Mouse (Mus musculus) midbrain, embryonic 10.5 days (tissue): ENCODE measurements around the gene Mapkap1. TPM values are rescaled to one million over a fixed set of nuclear protein-coding genes. Genes with fewer than 3 reads are reported as not detected.

Experiments
- DNase-seq: peaks from one replicate; pipeline ENCODE4 v3.0.0-alpha.2; 2017; ENCODE audit warnings: low spot score
- H3K27ac ChIP-seq: fragments of 300-500 bp; sonication (generic); replicated peaks from 2 replicates; pipeline ENCODE4 v1.5.1; 2016; ENCODE audit warnings: mild to moderate bottlenecking
- H3K27me3 ChIP-seq: fragments of 300-500 bp; sonication (generic); 2 replicates; pipeline ENCODE4 v1.6.1; 2016; ENCODE audit warnings: low read depth, mild to moderate bottlenecking; ENCODE audit not compliant: poor library complexity, severe bottlenecking
- H3K36me3 ChIP-seq: fragments of 300-500 bp; sonication (generic); 2 replicates; pipeline ENCODE4 v1.6.1; 2016; ENCODE audit warnings: mild to moderate bottlenecking, moderate library complexity
- H3K4me1 ChIP-seq: fragments of 300-500 bp; sonication (generic); 2 replicates; pipeline ENCODE4 v1.6.1; 2016
- H3K4me3 ChIP-seq: fragments of 300-500 bp; sonication (generic); 2 replicates; pipeline ENCODE4 v1.5.1; 2016; ENCODE audit warnings: mild to moderate bottlenecking, moderate library complexity
- H3K9me3 ChIP-seq: fragments of 300-500 bp; sonication (generic); replicated peaks from 2 replicates; pipeline ENCODE4 v1.6.1; 2016; ENCODE audit warnings: mild to moderate bottlenecking
- WGBS: fragments of 180-500 bp; shearing (Covaris S2); methylation state at CpG from one replicate; pipeline ENCODE4 v1.1.7; 2016; 5-methylcytosine and 5-hydroxymethylcytosine counted together
- polyA plus RNA-seq: library from polyadenylated mRNA; unstranded; fragments of >200 nt; fragmentation: Nextera tagmentation; extraction: Ambion mirVana; gene quantifications from 2 replicates; pipeline ENCODE4 v1.2.1, GENCODE M21; 2016

The Mapkap1 gene
- polyA plus RNA-seq, 1 experiment from 2014 or later, result 93.4 TPM

DNA sequence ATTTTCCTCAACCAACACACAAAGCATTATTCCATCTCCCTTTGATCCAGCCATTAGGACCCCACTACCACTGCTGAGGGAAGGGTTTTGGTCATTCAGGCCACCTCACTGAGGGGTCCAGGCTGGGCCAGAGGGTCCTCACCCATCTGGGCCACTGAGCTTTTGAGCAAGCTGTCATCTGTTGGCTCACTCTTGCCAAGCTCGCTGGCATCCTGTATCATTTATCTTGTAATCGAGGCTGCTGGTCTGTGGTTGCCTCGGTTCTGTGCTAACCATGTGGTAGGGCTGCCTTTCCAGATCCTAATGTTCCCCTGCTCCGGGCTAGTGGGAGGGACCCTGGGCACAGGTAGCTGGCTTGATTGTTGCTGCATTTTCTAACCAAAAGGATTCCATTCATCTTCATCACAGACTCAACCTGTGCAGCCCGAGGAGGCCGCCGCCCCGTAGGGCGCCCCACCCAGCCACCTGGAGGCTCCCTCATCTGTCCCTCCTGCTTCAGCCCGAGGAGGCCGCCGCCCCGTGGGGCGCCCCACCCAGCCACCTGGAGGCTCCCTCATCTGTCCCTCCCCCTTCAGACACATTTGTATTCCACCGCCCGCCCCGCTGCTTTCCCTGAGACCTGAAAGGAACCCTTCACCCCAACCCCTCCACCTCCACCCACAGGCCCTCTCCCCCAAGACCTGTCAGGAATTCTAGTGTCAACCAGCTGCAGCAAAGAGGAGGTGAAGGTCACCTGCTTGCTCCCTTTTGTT lies 262.0 kb downstream of the Mapkap1 start:
- no peak for DNase-seq
- 42% methylated on average over 17 of the region's 17 CpGs for WGBS
- 0 out of 2 replicates have a peak overlapping the region, but pooled peaks have one; percentile 13 for H3K27ac ChIP-seq
- peaks cover 35% of the 10 kb centered on the region for H3K4me1 ChIP-seq
- no peak overlapping the region for H3K4me3 ChIP-seq
- no peaks in the 10 kb centered on the region for H3K9me3 ChIP-seq
- peaks cover 28% of the 10 kb centered on the region for H3K27me3 ChIP-seq
- H3K36me3 ChIP-seq, result 0 out of 2 replicates have a peak, but pooled peaks cover 4% of the 10 kb centered on the region

DNA sequence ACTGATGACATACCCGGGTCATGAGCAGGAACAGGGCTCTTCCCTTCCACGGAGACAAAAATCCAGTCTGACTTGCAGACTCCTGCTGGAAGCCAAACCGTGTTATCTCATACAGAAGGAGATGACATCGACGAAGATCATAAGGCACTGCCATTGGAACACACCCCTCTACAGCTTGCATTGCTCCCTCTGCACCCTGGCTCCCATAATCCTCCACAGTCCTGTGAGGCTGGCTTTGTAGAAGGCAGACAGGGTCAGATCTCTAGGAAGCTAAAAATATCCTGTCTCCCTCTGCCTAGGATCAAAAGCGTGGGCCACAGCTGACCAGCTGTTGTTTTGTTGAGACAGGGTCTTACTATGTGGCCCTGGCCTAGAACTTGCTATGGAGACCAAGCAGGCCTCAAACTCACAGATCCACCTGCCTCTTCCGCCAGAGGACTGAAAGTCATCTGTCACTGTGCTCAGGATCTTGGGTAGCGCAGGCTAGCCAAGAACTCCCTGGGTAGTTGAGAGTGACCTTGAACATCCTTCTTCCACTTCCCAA lies 262.7 kb downstream of the Mapkap1 start:
- Histone ChIP-seq H3K27ac (no peak overlapping the region), H3K27me3 (peaks cover 28% of the 10 kb centered on the region), H3K9me3 (no peaks in the 10 kb centered on the region), H3K4me1 (peaks cover 35% of the 10 kb centered on the region), H3K36me3 (peaks cover 10% of the 10 kb centered on the region), H3K4me3 (no peak overlapping the region)
- WGBS, result 71% methylated on average over 8 of the region's 8 CpGs
- no peak for DNase-seq

DNA sequence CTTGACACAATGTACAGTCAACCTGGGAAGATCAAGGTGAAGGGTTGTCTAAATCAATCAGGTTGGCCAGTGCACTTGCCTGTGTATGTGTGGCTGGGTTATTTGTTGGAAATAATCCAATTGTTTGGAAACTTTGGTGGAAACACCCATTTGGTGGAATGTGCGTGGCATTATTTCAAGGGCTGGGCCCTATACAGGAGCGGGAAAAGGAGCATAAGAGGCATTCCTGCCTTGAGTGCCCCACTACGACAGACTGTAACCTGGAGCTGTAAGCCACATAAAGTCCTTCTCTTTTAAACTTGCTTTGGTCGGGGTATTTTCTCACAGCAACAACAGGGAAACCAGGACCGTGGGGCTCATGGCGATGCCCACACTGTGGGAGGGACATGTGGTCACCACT lies 263.9 kb downstream of the Mapkap1 start:
- 83% methylated on average over 6 of the region's 6 CpGs for WGBS
- no peak overlapping the region for H3K4me3 ChIP-seq
- DNase-seq, result no peak
- peaks cover 28% of the 10 kb centered on the region for H3K27me3 ChIP-seq
- peaks cover 35% of the 10 kb centered on the region for H3K4me1 ChIP-seq
- H3K9me3 ChIP-seq, result no peaks in the 10 kb centered on the region
- H3K36me3 ChIP-seq, result peaks cover 21% of the 10 kb centered on the region
- H3K27ac ChIP-seq, result no peak overlapping the region

DNA sequence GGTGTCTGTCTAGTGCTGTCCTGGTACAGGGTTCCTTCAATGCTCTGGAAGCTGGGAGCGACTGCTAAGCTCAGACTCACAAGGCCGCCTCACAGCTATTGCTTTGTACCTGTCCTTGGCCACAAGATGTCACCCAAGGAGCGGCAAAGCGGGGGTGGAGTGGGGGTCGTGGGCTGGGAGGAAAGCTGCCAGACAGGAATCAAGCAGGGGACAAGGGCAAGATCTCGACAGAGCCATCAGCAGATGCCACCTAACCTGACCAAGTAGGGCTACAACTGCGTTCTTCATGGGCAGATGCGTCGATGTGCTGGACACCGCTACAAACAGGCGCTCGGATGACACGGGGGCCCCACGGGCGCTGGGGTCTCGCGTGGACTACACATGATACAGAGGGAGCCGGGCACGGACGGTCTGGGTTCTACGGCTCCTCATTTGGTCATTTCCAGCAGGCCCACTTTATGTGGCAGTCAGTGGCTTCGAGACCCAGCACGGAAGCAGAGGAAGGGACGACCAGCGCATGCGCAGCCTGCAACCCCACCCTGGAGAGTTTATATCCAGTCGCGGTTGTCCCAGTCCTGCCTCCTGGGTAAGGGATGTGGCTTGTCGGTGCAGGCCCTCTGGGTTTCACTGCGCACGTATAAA lies 264.9 kb downstream of the Mapkap1 start:
- H3K9me3 ChIP-seq, result no peaks in the 10 kb centered on the region
- 37% methylated on average over 31 of the region's 31 CpGs for WGBS
- H3K4me3 ChIP-seq, result peak overlapping the region; percentile 56
- peaks cover 35% of the 10 kb centered on the region for H3K4me1 ChIP-seq
- peak overlapping the region; percentile 75 for H3K27ac ChIP-seq
- peaks cover 31% of the 10 kb centered on the region for H3K36me3 ChIP-seq
- H3K27me3 ChIP-seq, result peaks cover 28% of the 10 kb centered on the region
- DNase-seq, result peak; percentile 69

DNA sequence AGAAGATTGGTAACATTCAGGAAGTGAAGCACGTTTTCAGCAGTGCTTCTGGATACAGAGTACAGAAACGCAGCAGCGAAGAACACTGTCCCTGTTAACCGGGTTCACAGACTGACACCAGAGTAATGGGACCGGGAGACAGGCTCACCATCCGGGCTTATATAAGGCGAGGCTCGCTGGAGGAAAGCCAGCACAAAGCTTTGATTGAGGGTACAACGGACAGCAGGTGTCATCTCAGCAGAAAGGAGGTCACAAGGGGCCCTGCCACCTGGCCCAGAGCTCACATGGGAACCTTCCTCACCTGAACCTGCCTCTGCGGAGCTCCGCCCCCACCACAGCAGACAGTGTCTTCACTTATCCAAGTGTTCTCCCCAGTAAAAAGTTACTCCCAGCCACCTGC lies 267.3 kb downstream of the Mapkap1 start:
- Histone ChIP-seq H3K4me3 (no peak overlapping the region), H3K4me1 (peaks cover 19% of the 10 kb centered on the region), H3K36me3 (peaks cover 54% of the 10 kb centered on the region), H3K9me3 (no peaks in the 10 kb centered on the region), H3K27ac (no peak overlapping the region), H3K27me3 (peaks cover 10% of the 10 kb centered on the region)
- WGBS, result 90% methylated on average over 11 of the region's 11 CpGs
- DNase-seq, result no peak

Other genes starting within 250 kb of the Mapkap1 start
- 32.3 and 35.9 TPM in 2 replicates for gene Pbx3, start 33.6 kb upstream of the Mapkap1 start, polyA plus RNA-seq